Mouse (Mus musculus) myocyte (in vitro differentiated cells): ENCODE measurements around the gene S1pr5. TPM values are rescaled to one million over a fixed set of nuclear protein-coding genes. Genes with fewer than 3 reads are reported as not detected.
A peak's percentile ranks its signal among the peaks of the same experiment; 100 is the strongest.
"Not testable (repeated sequence)": the region's sequence is repeated elsewhere in the genome, so short reads cannot be mapped to it uniquely, and the experiment has no call there.

Experiments used
- H3K27me3 ChIP-seq: one replicate; pipeline ENCODE4 v1.6.1; 2011; ENCODE audit not compliant: control insufficient read depth, insufficient read depth, insufficient read length
- H3K36me3 ChIP-seq: one replicate; pipeline ENCODE4 v1.6.1; 2011; ENCODE audit not compliant: control insufficient read depth, insufficient read depth
- H3K4me2 ChIP-seq: one replicate; pipeline ENCODE4 v1.6.1; 2011; ENCODE audit warnings: low read depth, control low read depth
- H3K4me3 ChIP-seq: one replicate; pipeline ENCODE4 v1.5.1; 2011; ENCODE audit warnings: mild to moderate bottlenecking, control low read depth, moderate library complexity
- H3K79me2 ChIP-seq: one replicate; pipeline ENCODE4 v1.6.1; 2011; ENCODE audit not compliant: control insufficient read depth, insufficient read depth
- H3ac ChIP-seq: one replicate; pipeline ENCODE4 v1.6.1; 2011; ENCODE audit not compliant: control insufficient read depth, insufficient read length
- CEBPB ChIP-seq: IDR thresholded peaks from 2 replicates; pipeline ENCODE4 v1.6.1; 2011; ENCODE audit warnings: mild to moderate bottlenecking, moderate library complexity; ENCODE audit not compliant: poor library complexity, insufficient read depth, severe bottlenecking
- E2F4 ChIP-seq: IDR thresholded peaks from one replicate; pipeline ENCODE4 v1.6.1; 2011; ENCODE audit warnings: mild to moderate bottlenecking, control low read depth, moderate library complexity; ENCODE audit not compliant: insufficient read depth
- MAX ChIP-seq: IDR thresholded peaks from one replicate; pipeline ENCODE4 v1.6.1; 2011; ENCODE audit warnings: low read depth, mild to moderate bottlenecking, control low read depth
- MYOD1 ChIP-seq, 3 experiments: IDR thresholded peaks; one replicate each; pipeline ENCODE4 v1.6.1; 2011; ENCODE audit warnings: control low read depth in 2 of 3, low read depth in 2 of 3, mild to moderate bottlenecking in 2 of 3, moderate library complexity in 1 of 3; ENCODE audit not compliant: insufficient read length in 2 of 3, control insufficient read depth in 1 of 3
- MYOG ChIP-seq, 3 experiments: IDR thresholded peaks; one replicate each; pipeline ENCODE4 v1.6.1; 2011; ENCODE audit warnings: control low read depth in 2 of 3, low read depth in 2 of 3, mild to moderate bottlenecking in 2 of 3; ENCODE audit not compliant: insufficient read length in 2 of 3, control insufficient read depth in 1 of 3, insufficient read depth in 1 of 3
- POLR2A ChIP-seq: IDR thresholded peaks from one replicate; pipeline ENCODE4 v1.6.1; 2011; ENCODE audit warnings: low read depth, mild to moderate bottlenecking, control low read depth, moderate library complexity; ENCODE audit not compliant: insufficient read length
- POLR2AphosphoS2 ChIP-seq: IDR thresholded peaks from one replicate; pipeline ENCODE4 v1.6.1; 2011; ENCODE audit warnings: low read depth, control low read depth; ENCODE audit not compliant: insufficient read length
- REST ChIP-seq: IDR thresholded peaks from one replicate; pipeline ENCODE4 v1.6.1; 2011; ENCODE audit warnings: mild to moderate bottlenecking, control low read depth, moderate library complexity; ENCODE audit not compliant: insufficient read depth, insufficient read length
- SRF ChIP-seq: IDR thresholded peaks from one replicate; pipeline ENCODE4 v1.6.1; 2011; ENCODE audit warnings: low read depth; ENCODE audit not compliant: control insufficient read depth, insufficient read length
- TCF12 ChIP-seq: IDR thresholded peaks from one replicate; pipeline ENCODE4 v1.6.1; 2011; ENCODE audit warnings: mild to moderate bottlenecking, control low read depth; ENCODE audit not compliant: poor library complexity, insufficient read depth, severe bottlenecking
- TCF3 ChIP-seq: IDR thresholded peaks from one replicate; pipeline ENCODE4 v1.6.1; 2011; ENCODE audit warnings: low read depth, control low read depth; ENCODE audit not compliant: insufficient read length
- USF1 ChIP-seq: IDR thresholded peaks from one replicate; pipeline ENCODE4 v1.6.1; 2011; ENCODE audit warnings: low read depth, mild to moderate bottlenecking, control low read depth, moderate library complexity
- polyA plus RNA-seq: library from polyadenylated mRNA; unstranded; fragments of >200 nt; fragmentation: generic; extraction: Trizol; gene quantifications from one replicate; pipeline ENCODE4 v1.2.1, GENCODE M21; 2012; ENCODE audit warnings: missing spikeins

The S1pr5 gene
- polyA plus RNA-seq, 1 experiment, result 0.22 TPM

DNA sequence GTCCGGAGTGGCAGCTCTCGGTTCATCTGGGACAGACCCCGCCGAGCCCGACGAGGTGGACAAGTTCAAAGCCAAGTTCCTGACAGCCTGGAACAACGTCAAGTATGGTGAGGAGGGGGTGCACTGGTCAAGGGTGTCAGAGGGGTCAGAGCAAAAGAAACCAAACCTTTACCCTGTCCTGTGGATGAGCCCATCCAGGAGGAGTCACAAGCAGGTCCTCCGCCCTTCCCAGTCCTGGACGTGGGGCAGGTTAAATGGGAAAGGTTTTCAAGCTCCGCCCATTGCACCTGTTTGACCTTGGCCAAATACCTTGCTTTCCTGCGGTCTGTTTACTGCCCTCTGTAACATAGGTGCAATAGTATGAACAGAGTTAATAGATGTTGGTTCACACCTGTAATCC lies 17.4 kb upstream of the S1pr5 start:
- TF ChIP-seq POLR2A (no peak), TCF3 (no peak), POLR2AphosphoS2 (no peak), USF1 (no peak), CEBPB (no peak), SRF (no peak), MYOG (IDR thresholded peaks at IDR 0.05; ENCODE audit: control insufficient read depth in 1 of 3, insufficient read depth in 1 of 3, insufficient read length in 2 of 3, low read depth in 2 of 3) (no peak), REST (no peak), TCF12 (no peak), MAX (no peak), E2F4 (no peak), MYOD1 (IDR thresholded peaks at IDR 0.05; ENCODE audit: control insufficient read depth in 1 of 3, insufficient read length in 2 of 3, low read depth in 2 of 3) (no peak)
- peak overlapping the region; percentile 69 for H3ac ChIP-seq

DNA sequence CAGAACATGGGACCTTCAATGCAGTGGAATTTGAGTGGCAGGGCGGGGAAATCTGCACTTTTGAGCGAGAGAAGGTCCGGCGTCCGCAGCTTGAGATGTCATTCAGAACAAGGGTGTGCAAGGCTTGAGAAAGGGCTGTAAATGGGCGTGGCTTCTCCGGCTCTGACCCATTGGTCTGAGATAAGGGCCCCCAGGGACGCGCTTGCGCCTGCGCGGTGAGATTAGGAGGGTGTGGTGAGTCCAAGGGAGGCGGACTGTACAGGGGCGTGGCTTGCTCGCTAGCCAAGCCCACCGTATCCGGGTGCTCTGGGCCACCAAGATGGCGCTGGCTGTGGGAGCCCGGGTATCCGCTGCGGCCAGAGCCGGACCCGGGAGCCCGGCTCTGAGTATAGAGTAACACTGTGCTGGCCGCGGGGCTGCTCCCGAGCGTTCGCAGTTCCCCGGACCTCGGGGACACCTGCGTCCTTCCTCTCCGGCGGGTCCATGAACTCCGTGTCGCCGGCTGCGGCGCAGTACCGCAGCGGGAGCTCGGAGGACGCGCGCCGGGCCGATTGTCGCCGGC lies 16.8 kb upstream of the S1pr5 start, which contains the start of gene Atg4d:
Gene Atg4d, plus strand, starts transcription at position 294 of the 562 bp plus-strand sequence.
- peak within 1 kb of the TSS; percentile 66 for H3K4me3 ChIP-seq
- H3K36me3 ChIP-seq, result no peaks in the 10 kb centered on the region
- no peak for TF ChIP-seq REST
- TF ChIP-seq POLR2AphosphoS2, result peak; percentile 91
- no peak for TF ChIP-seq MYOG (IDR thresholded peaks at IDR 0.05; ENCODE audit: control insufficient read depth in 1 of 3, insufficient read depth in 1 of 3, insufficient read length in 2 of 3, low read depth in 2 of 3)
- no peak for TF ChIP-seq E2F4
- TF ChIP-seq MYOD1 (IDR thresholded peaks at IDR 0.05; ENCODE audit: control insufficient read depth in 1 of 3, insufficient read length in 2 of 3, low read depth in 2 of 3), result no peak
- TF ChIP-seq USF1, result no peak
- TF ChIP-seq SRF, result peak; percentile 54
- no peak for TF ChIP-seq CEBPB
- TF ChIP-seq POLR2A, result peak; percentile 85
- TF ChIP-seq TCF3, result no peak
- peak within 1 kb of the TSS; percentile 100 for H3K4me2 ChIP-seq
- H3K79me2 ChIP-seq, result peaks cover 16% of the 10 kb centered on the region
- H3K27me3 ChIP-seq, result no peaks in the 10 kb centered on the region
- H3ac ChIP-seq, result peak within 1 kb of the TSS; percentile 69

More for the DNA sequence above, 17.4 kb upstream of the S1pr5 start:
- no peaks in the 10 kb centered on the region for H3K27me3 ChIP-seq
- no peaks in the 10 kb centered on the region for H3K36me3 ChIP-seq
- H3K4me2 ChIP-seq, result peak overlapping the region; percentile 86
- peaks cover 16% of the 10 kb centered on the region for H3K79me2 ChIP-seq
- H3K4me3 ChIP-seq, result peak overlapping the region; percentile 66

DNA sequence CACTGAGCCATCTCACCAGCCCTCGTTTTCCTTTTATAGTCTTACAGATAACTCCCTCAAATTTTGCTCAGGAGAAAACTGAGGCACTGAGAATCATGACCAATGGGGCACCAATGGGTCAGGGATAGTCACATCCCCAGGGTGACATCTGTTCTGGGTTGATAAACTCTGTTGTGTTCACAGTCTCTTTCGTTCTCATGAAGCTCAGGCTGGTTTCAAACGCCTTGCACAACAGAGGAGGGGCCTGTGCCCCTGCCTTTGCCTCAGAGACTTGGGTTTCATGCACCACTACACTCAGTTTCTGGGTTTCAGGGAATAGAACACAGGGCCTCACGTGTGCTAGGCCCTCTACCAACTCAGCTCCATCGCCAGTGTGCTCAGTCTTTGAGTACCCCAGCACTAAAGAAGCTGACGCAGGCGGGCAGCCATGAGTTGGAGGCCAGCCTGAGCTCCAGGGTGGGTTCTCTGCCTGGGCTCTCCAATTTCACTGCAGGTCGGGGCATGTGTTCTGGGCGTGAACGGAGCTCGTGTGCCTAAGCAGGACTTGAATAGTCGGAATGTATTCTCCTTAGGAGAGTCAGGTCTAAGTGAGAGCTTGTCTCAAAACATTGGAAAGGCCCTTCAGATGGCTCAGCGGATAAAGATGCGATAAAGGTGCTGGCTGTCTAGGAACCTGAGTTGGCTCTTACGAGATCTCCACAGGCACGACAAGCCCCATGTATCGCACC lies 16.2 kb upstream of the S1pr5 start:
- TF ChIP-seq TCF12, result no peak
- TF ChIP-seq POLR2AphosphoS2, result no peak
- TF ChIP-seq E2F4, result no peak
- H3K4me3 ChIP-seq, result peak overlapping the region; percentile 66
- H3K79me2 ChIP-seq, result peaks cover 16% of the 10 kb centered on the region
- H3K36me3 ChIP-seq, result no peaks in the 10 kb centered on the region
- H3K27me3 ChIP-seq, result no peaks in the 10 kb centered on the region
- H3K4me2 ChIP-seq, result peak overlapping the region; percentile 100
- H3ac ChIP-seq, result peak overlapping the region; percentile 69

DNA sequence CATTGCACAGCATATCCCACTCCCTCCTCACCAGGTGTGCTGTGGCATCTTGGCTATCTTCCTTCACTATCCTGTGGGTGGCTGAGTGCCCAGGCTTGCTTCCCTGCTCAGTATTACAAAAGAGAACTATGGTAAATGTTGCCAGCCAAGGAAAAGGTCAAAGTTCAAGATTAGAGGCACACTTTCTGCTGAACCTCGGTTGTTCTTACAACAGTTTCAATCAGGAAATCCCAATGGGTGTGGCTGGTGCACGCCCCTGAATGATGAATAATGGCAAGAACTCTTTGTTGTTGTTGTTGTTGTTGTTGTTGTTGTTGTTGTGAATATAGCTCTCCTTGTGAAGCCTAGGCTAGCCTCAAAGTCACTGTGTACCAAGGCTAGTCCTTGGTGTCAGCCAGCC lies 13.6 kb upstream of the S1pr5 start:
- no peak overlapping the region for H3K4me2 ChIP-seq
- H3K79me2 ChIP-seq, result peaks cover 16% of the 10 kb centered on the region
- TF ChIP-seq REST, result no peak
- no peak for TF ChIP-seq CEBPB
- no peak for TF ChIP-seq USF1
- no peak for TF ChIP-seq SRF
- no peak for TF ChIP-seq MYOD1 (IDR thresholded peaks at IDR 0.05; ENCODE audit: control insufficient read depth in 1 of 3, insufficient read length in 2 of 3, low read depth in 2 of 3)
- no peak for TF ChIP-seq POLR2A
- TF ChIP-seq POLR2AphosphoS2, result no peak
- TF ChIP-seq E2F4, result no peak
- H3K4me3 ChIP-seq, result no peak overlapping the region
- no peak overlapping the region for H3ac ChIP-seq
- H3K27me3 ChIP-seq, result no peaks in the 10 kb centered on the region
- H3K36me3 ChIP-seq, result no peaks in the 10 kb centered on the region

DNA sequence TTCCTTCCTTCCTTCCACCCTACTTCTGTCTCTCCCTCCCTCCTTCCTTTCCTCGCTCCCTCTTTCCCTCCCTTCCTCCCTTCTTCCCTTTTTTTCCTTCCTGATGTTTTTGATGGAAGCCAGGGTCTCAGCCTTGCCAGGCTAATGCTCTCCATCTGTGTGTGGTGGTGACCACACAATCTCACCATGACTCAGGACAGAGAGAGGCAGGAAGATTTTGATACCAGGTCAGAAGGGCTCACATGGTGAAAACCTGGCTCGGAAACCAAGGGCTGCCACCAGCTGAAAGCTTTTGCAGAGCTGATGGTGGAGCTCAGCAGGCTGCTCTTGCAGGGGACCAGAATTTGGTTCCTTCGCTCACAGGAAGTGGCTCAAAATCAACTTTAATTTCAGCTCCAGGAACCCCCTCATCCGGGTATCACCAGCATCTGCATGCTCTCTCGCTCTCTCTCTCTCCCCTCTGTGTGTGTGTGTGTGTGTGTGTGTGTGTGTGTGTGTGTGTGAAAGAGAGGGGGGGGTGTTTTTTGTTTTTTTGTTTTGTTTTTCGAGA lies 12.3 kb upstream of the S1pr5 start:
- Histone ChIP-seq H3K27me3 (no peaks in the 10 kb centered on the region), H3K4me3 (no peak overlapping the region), H3K36me3 (no peaks in the 10 kb centered on the region), H3ac (no peak overlapping the region), H3K4me2 (no peak overlapping the region), H3K79me2 (peaks cover 3% of the 10 kb centered on the region)
- TF ChIP-seq MYOD1 (IDR thresholded peaks at IDR 0.05; ENCODE audit: control insufficient read depth in 1 of 3, insufficient read length in 2 of 3, low read depth in 2 of 3) (no peak), E2F4 (no peak), TCF12 (no peak), USF1 (no peak), REST (no peak), TCF3 (no peak), MYOG (IDR thresholded peaks at IDR 0.05; ENCODE audit: control insufficient read depth in 1 of 3, insufficient read depth in 1 of 3, insufficient read length in 2 of 3, low read depth in 2 of 3) (no peak), POLR2AphosphoS2 (no peak), POLR2A (no peak), SRF (no peak), CEBPB (no peak), MAX (no peak)

DNA sequence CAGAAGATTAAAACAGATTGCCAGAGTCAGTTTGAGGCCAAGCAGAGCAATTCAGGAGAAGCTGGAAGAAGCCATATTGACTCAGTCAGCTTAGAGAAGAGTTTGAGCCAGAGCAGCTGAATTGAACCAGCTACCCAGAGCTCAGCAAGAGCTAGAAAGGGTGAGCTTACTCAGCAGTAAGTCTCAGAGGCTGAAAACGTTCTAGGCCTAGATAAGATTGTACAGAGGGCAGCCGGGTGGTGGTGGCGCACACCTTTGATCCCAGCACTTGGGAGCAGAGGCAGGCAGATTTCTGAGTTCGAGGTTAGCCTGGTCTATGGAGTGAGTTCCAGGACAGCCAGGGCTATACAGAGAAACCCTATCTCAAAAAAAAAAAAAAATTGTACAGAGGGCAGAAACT lies 8.1 kb upstream of the S1pr5 start:
- H3K4me2 ChIP-seq, H3K4me3 ChIP-seq, H3ac ChIP-seq, H3K27me3 ChIP-seq, H3K79me2 ChIP-seq, H3K36me3 ChIP-seq: not testable (repeated sequence)
